Mouse (Mus musculus) gonadal fat pad, adult 2 months (tissue): ENCODE measurements at regions not wholly inside any gene's neighbourhood (a gene's known extent, or its start where the extent isn't known, plus 50 kb on each side); places are given as distances from the start of the nearest gene placed in this dataset.

Experiments
- DNase-seq: peaks from one replicate; pipeline ENCODE4 v3.0.0-alpha.2; 2012; ENCODE audit warnings: low read depth

- no peak for DNase-seq
These were observed 717.6 kb upstream of the Car8 start for GRCm38 (mm10) chr4:8956312-8957022.

GRCm38 (mm10) chr4:8955306-8955705 lies 716.5 kb upstream of the Car8 start:
- no peak for DNase-seq

GRCm38 (mm10) chr4:8954356-8954914 lies 715.6 kb upstream of the Car8 start:
- DNase-seq, result no peak

- no peak for DNase-seq
These were observed 714.3 kb upstream of the Car8 start for GRCm38 (mm10) chr4:8953181-8953580.

- no peak for DNase-seq
These were observed 711.1 kb upstream of the Car8 start for GRCm38 (mm10) chr4:8949951-8950350.

GRCm38 (mm10) chr4:8949537-8949936 lies 710.7 kb upstream of the Car8 start:
- no peak for DNase-seq

GRCm38 (mm10) chr4:8945116-8945515 lies 706.3 kb upstream of the Car8 start:
- no peak for DNase-seq

- DNase-seq, result no peak
These were observed 704.2 kb upstream of the Car8 start for GRCm38 (mm10) chr4:8943080-8943479.

- DNase-seq, result no peak
These were observed 700.1 kb upstream of the Car8 start for GRCm38 (mm10) chr4:8938948-8939411.

- DNase-seq, result no peak
These were observed 697.1 kb upstream of the Car8 start for GRCm38 (mm10) chr4:8935899-8936298.

GRCm38 (mm10) chr4:8934541-8934940 lies 695.7 kb upstream of the Car8 start:
- no peak for DNase-seq

- DNase-seq, result peak; percentile 91
These were observed 690.5 kb upstream of the Car8 start for GRCm38 (mm10) chr4:8929346-8929745.

GRCm38 (mm10) chr4:8928551-8929305 lies 689.9 kb upstream of the Car8 start:
- DNase-seq, result no peak

GRCm38 (mm10) chr4:8927276-8927906 lies 688.5 kb upstream of the Car8 start:
- no peak for DNase-seq

- no peak for DNase-seq
These were observed 687.9 kb upstream of the Car8 start for GRCm38 (mm10) chr4:8926642-8927275.

- DNase-seq, result no peak
These were observed 684.0 kb upstream of the Car8 start for GRCm38 (mm10) chr4:8922695-8923363.

GRCm38 (mm10) chr4:8921477-8922385 lies 682.9 kb upstream of the Car8 start:
- no peak for DNase-seq

- no peak for DNase-seq
These were observed 681.5 kb upstream of the Car8 start for GRCm38 (mm10) chr4:8920306-8920705.

GRCm38 (mm10) chr4:8919366-8919984 lies 680.6 kb upstream of the Car8 start:
- no peak for DNase-seq
